Mouse (Mus musculus): ENCODE results near the gene Map1s.

The Map1s gene

GRCm38 (mm10) chr8:70941478-70941877 lies 35.7 kb downstream of the Map1s start:
- DNase-seq (ENCODE audit: low read depth, low spot score) = no peak

- no peak for DNase-seq (ENCODE audit: low read depth, low spot score)
Measured at GRCm38 (mm10) chr8:70943187-70943586, 37.5 kb downstream of the Map1s start.

DNA sequence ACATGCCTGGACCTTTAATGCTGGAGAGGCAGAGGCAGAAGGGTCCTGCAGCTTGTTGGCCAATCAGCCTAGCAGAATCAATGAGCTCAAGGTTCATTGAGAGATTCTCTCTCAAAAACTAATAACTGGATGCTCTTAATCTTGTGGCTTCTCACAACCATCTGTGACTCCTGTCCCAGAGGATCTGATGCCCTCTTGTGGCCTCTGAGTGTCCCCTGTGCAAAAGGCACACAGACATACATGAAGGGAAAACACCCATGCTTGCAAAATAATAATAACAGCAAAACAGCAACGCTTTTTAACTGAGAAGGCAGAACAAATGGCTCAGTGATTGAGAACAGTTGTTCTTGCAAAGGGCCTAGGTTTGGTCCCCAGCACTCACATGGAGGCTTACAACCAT lies 44.1 kb downstream of the Map1s start:
- DNase-seq (ENCODE audit: low read depth, low spot score) = no peak

DNA sequence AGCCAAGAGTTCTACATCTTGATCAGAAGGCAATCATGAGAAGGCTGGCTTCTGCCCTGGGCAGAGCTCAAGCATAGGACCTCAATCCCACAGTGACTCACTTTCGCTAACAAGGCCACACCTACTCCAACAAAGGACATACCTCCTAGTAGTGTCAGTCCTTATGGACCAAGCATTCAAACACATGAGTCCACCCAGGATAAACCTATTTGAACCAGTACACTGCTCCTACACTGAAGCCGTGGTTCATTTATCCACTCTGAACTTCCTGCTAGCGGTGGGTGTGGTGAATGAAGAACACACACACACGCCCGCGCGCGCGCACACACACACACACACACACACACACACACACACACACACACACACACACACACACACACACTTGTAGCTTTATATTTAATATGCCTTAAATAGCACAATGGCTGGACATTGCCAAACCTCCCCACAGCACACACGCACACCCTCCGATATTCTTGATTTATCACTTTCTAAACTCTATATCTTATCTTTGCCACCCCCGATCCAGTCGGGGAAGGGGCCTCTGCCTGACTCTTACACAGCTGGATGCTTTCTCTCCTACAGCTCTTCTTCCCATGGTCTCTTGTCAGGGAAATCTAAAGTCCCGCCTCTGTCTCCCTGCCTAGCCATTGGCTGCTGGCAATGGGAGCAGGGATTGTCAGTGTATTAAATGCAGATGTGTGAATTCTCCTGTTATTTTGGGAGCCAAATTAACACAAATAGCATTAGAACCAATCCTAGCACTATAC lies 55.2 kb downstream of the Map1s start:
- DNase-seq (ENCODE audit: low read depth, low spot score) = no peak

DNA sequence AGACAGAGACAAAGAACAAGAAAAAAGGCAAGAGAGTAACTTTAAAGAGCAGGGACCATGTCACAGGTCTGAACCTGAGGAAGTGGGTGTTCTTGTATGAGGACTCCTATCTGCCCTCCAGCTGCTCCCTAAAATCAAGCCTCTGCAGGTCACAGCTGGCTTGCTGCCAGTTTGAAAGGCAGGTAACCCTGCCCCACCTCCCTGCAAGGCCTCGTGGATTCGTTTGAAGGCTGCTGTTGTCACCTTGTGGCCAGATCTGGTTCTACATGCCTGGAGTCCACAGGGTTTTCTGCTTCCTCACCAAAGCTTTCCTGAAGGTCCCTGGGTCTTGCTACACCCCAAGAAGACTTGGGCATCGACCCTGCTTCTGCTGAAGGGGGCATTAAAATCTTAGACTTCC lies 58.4 kb downstream of the Map1s start:
- DNase-seq (ENCODE audit: low read depth, low spot score) = peak; percentile 56

- no peak for DNase-seq (ENCODE audit: low read depth, low spot score)
Measured at GRCm38 (mm10) chr8:70964861-70965260, 59.1 kb downstream of the Map1s start.

Data from CD4-positive helper T cell, adult 2 months (primary cell).